Mouse (Mus musculus) ES-Bruce4 (cell line): ENCODE data around the gene Gm1673.

Source experiments
- CTCF ChIP-seq: IDR thresholded peaks from one replicate; pipeline ENCODE4 v1.8.1; 2011; ENCODE audit warnings: low read depth, low read length
- POLR2A ChIP-seq: IDR thresholded peaks from one replicate; pipeline ENCODE4 v1.8.1; 2011; ENCODE audit warnings: low read length; ENCODE audit not compliant: insufficient read depth

DNA sequence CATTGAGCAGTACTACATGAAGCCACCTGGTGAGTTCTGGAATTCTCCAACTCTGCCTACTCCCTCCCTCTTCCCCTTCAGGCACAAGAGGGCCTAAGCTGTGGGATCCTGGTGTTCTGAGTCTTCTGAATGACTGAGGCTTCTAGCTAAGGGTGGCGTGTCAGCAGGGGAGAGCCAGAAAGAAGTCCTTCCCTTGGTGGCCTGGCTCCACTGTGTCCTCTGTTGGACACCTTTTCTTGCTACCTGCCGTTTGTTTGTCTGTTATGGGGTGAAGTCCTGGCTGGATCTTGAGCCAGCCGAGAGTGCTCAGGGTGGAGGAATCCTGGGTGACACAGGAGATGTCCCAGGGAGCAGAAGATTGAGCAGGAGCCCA is 15.3 kb downstream of the Gm1673 start:
- no peak for TF ChIP-seq CTCF
- no peak for TF ChIP-seq POLR2A
